Mouse (Mus musculus): ENCODE results near the gene Ppm1n.

GRCm38 (mm10) chr7:19304501-19305412, 24.9 kb upstream of the Ppm1n start:
- no peak for TF ChIP-seq CTCF (IDR thresholded peaks at IDR 0.05; ENCODE audit: extremely low read depth, insufficient read length, insufficient replicate concordance, low read depth, low read length)
- TF ChIP-seq POLR2A (IDR thresholded peaks at IDR 0.05; ENCODE audit: low read depth, low read length) = no peak
